Mouse (Mus musculus) liver, embryonic 14.5 days (tissue): ENCODE measurements around the gene Fam185a.

ENCODE experiments used
- CTCF ChIP-seq: IDR thresholded peaks from 2 replicates; pipeline ENCODE4 v1.5.1; 2016; ENCODE audit warnings: antibody characterized with exemption, low read depth, control low read depth
- EP300 ChIP-seq: IDR thresholded peaks from 2 replicates; pipeline ENCODE4 v1.6.1; 2016; ENCODE audit warnings: antibody characterized with exemption, low read depth

DNA sequence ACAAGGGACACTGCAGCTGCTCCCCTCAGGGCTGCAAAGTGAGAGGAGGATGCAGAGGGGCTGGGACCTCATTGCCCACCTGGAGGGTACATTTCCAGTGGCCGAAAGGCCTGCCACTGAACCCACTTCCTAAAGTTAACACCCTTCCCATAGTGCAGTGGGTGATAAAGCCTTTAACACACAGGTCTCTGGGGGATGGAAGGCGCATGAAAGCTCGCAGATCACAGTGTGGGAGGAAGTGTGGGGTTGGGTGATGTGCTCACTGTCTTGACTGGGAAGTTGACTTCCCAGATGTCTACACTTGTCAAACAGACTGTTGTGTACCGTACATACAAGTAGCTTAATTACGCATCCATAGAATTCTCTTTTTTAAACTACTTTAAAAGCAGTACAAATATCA lies 55.0 kb downstream of the Fam185a start:
- no peak for TF ChIP-seq EP300
- no peak for TF ChIP-seq CTCF
